Mouse (Mus musculus): Measurements from ENCODE around the gene Islr2. TPM values are rescaled to one million over a fixed set of nuclear protein-coding genes. Genes with fewer than 3 reads are reported as not detected.

Gene Islr2
- polyA plus RNA-seq (2012; rRNA removed) = 270 and 355 TPM in 2 replicates

GRCm38 (mm10) chr9:58203516-58204447 is at the start of gene Islr2, which contains the start of gene Islr:
Islr2 (minus strand) TSS chr9:58204319.
Islr (minus strand) TSS chr9:58204306.

GRCm38 (mm10) chr9:58253033-58253804 is 49.1 kb upstream of the Islr2 start, which contains the start of gene Stoml1:
Stoml1 (plus strand) TSS chr9:58253164.

GRCm38 (mm10) chr9:58249592-58250192 is 45.6 kb upstream of the Islr2 start, which contains the start of gene Pml:
Pml (minus strand) TSS chr9:58249786.

Other genes with a start within 250 kb of the Islr2 start
- gene Cyp11a1, start 197.9 kb downstream of the Islr2 start, polyA plus RNA-seq (2012; rRNA removed) = 0.75 and 1.3 TPM in 2 replicates
- gene Stra6, start 140.5 kb downstream of the Islr2 start, polyA plus RNA-seq (2012; rRNA removed) = 7.5 and 9.7 TPM in 2 replicates
- gene Ccdc33, start 85.5 kb downstream of the Islr2 start, polyA plus RNA-seq (2012; rRNA removed) = 0.53 and 1.4 TPM in 2 replicates
- 44.4 and 54.4 TPM in 2 replicates for gene Islr, start within 50 bp of the Islr2 start, polyA plus RNA-seq (2012; rRNA removed)
- gene Pml, start 45.5 kb upstream of the Islr2 start, polyA plus RNA-seq (2012; rRNA removed) = 5.6 and 5.8 TPM in 2 replicates
- 150 and 152 TPM in 2 replicates for gene Stoml1, start 48.8 kb upstream of the Islr2 start, polyA plus RNA-seq (2012; rRNA removed)
- 7.4 and 9.7 TPM in 2 replicates for gene Loxl1, start 108.9 kb upstream of the Islr2 start, polyA plus RNA-seq (2012; rRNA removed)
- not detected in 2 replicates for gene Tbc1d21, start 166.1 kb upstream of the Islr2 start, polyA plus RNA-seq (2012; rRNA removed)